In the genomic region with DNA sequence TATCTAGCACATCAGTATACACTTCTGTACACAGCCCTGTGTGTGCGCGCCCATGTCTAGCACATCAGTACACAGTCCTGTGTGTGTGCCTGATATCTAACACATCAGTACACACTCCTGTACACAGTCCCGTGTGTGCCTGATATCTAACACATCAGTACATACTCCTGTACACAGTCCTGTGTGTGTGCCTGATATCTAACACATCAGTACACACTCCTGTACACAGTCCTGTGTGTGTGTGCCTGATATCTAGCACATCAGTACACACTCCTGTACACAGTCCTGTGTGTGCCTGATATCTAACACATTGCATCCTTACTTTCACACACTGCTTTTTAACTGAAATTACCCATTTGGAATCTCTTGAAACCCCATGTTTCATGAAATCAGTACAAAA, we compare ENCODE assay signal across 16 mouse cellular contexts.
"Had no signal": no experiment of that assay in that cellular context is flagged by ENCODE, and none has a peak within 500 bp of the region (broad histone marks: within the 10 kb centered on the region; RNA-seq: fewer than 3 reads in every experiment).

No protein-coding gene starts in this region.

- H3K4me1 ChIP-seq: lung, embryonic 15.5 days; midbrain, embryonic 13.5 days; midbrain, embryonic 15.5 days; neural tube, embryonic 12.5 days; stomach, embryonic 15.5 days had no signal

- H3K4me2 ChIP-seq: lung, embryonic 15.5 days; midbrain, embryonic 11.5 days; midbrain, embryonic 13.5 days; midbrain, embryonic 15.5 days; neural tube, embryonic 12.5 days; stomach, embryonic 15.5 days had no signal

- DNase-seq: lung, adult 2 months; lung, postnatal 14 days; lung, postnatal 36 days; right cerebral cortex, postnatal 14 days; thymus, adult 2 months; thymus, postnatal 25 days; thymus, postnatal 4 days had no signal

- ATAC-seq: lung, postnatal 0 days; midbrain, embryonic 13.5 days; midbrain, embryonic 15.5 days had no signal

- H3K27me3 ChIP-seq: lung, embryonic 15.5 days; midbrain, embryonic 13.5 days; midbrain, embryonic 15.5 days; neural tube, embryonic 12.5 days; stomach, embryonic 15.5 days had no signal

- H3K4me3 ChIP-seq: lung, embryonic 15.5 days; midbrain, embryonic 13.5 days; midbrain, embryonic 15.5 days; neural tube, embryonic 12.5 days; stomach, embryonic 15.5 days had no signal

- H3K9ac ChIP-seq: lung, embryonic 15.5 days; midbrain, embryonic 13.5 days; midbrain, embryonic 15.5 days; neural tube, embryonic 12.5 days; stomach, embryonic 15.5 days had no signal

- H3K9me3 ChIP-seq: lung, embryonic 15.5 days; midbrain, embryonic 13.5 days; midbrain, embryonic 15.5 days; neural tube, embryonic 12.5 days; stomach, embryonic 15.5 days had no signal

- H3K36me3 ChIP-seq: lung, embryonic 15.5 days; midbrain, embryonic 13.5 days; midbrain, embryonic 15.5 days; neural tube, embryonic 12.5 days; stomach, embryonic 15.5 days had no signal

- H3K27ac ChIP-seq: lung, embryonic 15.5 days; macrophage; midbrain, embryonic 13.5 days; midbrain, embryonic 15.5 days; neural tube, embryonic 12.5 days; stomach, embryonic 15.5 days; stomach, postnatal 0 days had no signal
